Mouse (Mus musculus): ENCODE results near the gene Rsad1. TPM values are rescaled to one million over a fixed set of nuclear protein-coding genes. Genes with fewer than 3 reads are reported as not detected.

Rsad1 gene
- polyA plus RNA-seq, 1 experiment from 2014 or later: 10.4 TPM

DNA sequence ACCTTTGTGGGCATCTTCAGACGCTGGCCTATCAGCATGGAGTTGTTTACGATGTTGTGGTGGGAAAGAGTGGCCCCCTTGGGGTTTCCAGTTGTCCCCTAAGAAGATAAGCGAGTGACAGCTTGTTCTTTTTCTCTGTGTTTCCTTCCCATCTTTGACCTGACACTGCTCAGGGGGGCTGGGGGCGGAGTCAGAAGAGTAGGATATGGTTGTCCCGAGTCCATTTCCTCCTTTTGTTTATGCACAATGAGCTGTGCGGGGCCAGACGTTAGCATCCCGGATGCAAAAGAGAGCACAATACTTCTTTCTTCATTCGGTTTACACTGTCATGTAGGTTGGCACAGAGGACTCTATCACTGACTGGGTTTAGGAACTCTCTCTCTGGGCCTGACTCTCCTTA is 21.6 kb upstream of the Rsad1 start:
- Histone ChIP-seq H3K4me2 (no peak overlapping the region), H3K27me3 (replicated peaks) (peaks cover 6% of the 10 kb centered on the region), H3K9me3 (replicated peaks) (no peaks in the 10 kb centered on the region), H3K36me3 (no peaks in the 10 kb centered on the region), H3K9ac (replicated peaks) (no peak overlapping the region), H3K4me3 (replicated peaks) (no peak overlapping the region), H3K27ac (replicated peaks) (no peak overlapping the region), H3K4me1 (no peaks in the 10 kb centered on the region)
- 28% methylated on average over 9 of the region's 9 CpGs for WGBS
- ATAC-seq (ENCODE audit: low FRiP score): no peak

DNA sequence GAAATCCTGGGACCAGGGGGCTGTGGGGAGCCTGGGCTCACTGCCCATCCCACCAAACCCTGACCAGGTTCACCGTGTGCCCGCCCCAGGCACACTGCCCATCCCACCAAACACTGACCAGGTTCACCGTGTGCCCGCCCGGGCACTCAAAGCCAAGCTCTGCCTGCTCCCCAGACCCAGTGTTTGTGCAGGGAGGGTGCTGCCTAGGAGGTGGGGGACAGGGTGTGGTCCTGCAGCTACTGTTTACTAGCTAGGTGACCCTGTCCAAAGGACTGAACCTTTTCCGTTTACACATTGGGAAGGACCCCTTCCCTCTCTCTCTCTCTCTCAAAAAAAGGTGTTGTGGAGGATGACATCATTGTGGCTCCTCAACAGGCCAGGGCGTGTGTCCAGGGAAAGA is 18.3 kb upstream of the Rsad1 start:
- 96% methylated on average over 7 of the region's 7 CpGs for WGBS
- peaks cover 30% of the 10 kb centered on the region for H3K27me3 ChIP-seq (replicated peaks)
- no peak overlapping the region for H3K4me2 ChIP-seq
- no peaks in the 10 kb centered on the region for H3K36me3 ChIP-seq
- peaks cover 12% of the 10 kb centered on the region for H3K4me1 ChIP-seq
- H3K27ac ChIP-seq (replicated peaks): no peak overlapping the region
- no peak overlapping the region for H3K4me3 ChIP-seq (replicated peaks)
- ATAC-seq (ENCODE audit: low FRiP score): no peak
- H3K9me3 ChIP-seq (replicated peaks): no peaks in the 10 kb centered on the region
- H3K9ac ChIP-seq (replicated peaks): no peak overlapping the region

DNA sequence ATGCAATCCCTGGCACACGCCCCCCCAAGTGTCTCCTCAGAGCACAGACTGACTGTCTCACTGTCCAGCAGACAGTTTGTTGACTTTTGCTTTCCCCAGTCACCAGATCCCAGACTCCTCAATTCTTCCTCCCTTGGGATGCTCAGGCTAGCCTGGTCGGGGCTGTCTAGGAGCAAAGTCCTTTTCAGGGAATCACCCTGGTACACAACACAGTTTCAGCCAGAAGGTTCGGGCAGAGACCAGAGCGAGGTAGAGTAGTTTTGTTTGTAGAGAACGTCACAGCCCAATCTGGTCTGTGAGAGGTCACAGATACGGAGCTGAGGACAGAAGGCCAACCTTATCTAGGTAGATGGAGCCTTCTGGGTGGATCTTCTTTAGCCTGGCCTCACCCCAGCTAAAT is 17.5 kb upstream of the Rsad1 start:
- no peak for ATAC-seq (ENCODE audit: low FRiP score)
- Histone ChIP-seq H3K4me2 (no peak overlapping the region), H3K9me3 (replicated peaks) (no peaks in the 10 kb centered on the region), H3K27me3 (replicated peaks) (peaks cover 30% of the 10 kb centered on the region), H3K4me1 (peaks cover 12% of the 10 kb centered on the region), H3K4me3 (replicated peaks) (no peak overlapping the region), H3K27ac (replicated peaks) (no peak overlapping the region), H3K9ac (replicated peaks) (no peak overlapping the region), H3K36me3 (no peaks in the 10 kb centered on the region)
- 88% methylated on average over 6 of the region's 6 CpGs for WGBS

DNA sequence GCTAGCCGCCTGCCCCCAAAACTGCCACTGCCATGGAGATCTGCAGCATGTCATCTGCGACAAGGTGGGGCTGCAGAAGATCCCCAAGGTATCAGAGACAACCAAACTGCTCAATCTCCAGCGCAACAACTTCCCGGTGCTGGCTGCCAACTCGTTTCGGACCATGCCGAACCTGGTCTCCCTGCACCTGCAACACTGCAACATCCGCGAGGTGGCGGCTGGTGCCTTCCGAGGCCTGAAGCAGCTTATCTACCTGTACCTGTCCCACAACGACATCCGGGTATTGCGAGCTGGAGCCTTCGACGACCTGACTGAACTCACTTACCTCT is 16.1 kb upstream of the Rsad1 start:
- 17% methylated on average over 16 of the region's 16 CpGs for WGBS
- Histone ChIP-seq H3K36me3 (no peaks in the 10 kb centered on the region), H3K4me3 (replicated peaks) (peak overlapping the region; percentile 26), H3K27me3 (replicated peaks) (peaks cover 30% of the 10 kb centered on the region), H3K9me3 (replicated peaks) (no peaks in the 10 kb centered on the region), H3K9ac (replicated peaks) (0 out of 2 replicates have a peak overlapping the region, but pooled peaks have one; percentile 1), H3K4me1 (peaks cover 12% of the 10 kb centered on the region), H3K4me2 (peak overlapping the region; percentile 52), H3K27ac (replicated peaks) (no peak overlapping the region)
- no peak for ATAC-seq (ENCODE audit: low FRiP score)

- peak; percentile 31; the same call in 1 of the 2 replicates for ATAC-seq (ENCODE audit: low FRiP score)
- H3K9ac ChIP-seq (replicated peaks): 0 out of 2 replicates have a peak within 1 kb of the TSS, but pooled peaks have one; percentile 1
- 3% methylated on average over 35 of the region's 35 CpGs for WGBS
- no peaks in the 10 kb centered on the region for H3K9me3 ChIP-seq (replicated peaks)
- H3K27ac ChIP-seq (replicated peaks): no peak within 1 kb of the TSS
- no peaks in the 10 kb centered on the region for H3K36me3 ChIP-seq
- peak within 1 kb of the TSS; percentile 52 for H3K4me2 ChIP-seq
- peaks cover 12% of the 10 kb centered on the region for H3K4me1 ChIP-seq
- H3K4me3 ChIP-seq (replicated peaks): peak within 1 kb of the TSS; percentile 26
- H3K27me3 ChIP-seq (replicated peaks): peaks cover 30% of the 10 kb centered on the region
These were observed 15.5 kb upstream of the Rsad1 start, which contains the start of gene Chad for GRCm38 (mm10) chr11:94564437-94565150. TSS of gene Chad (plus strand) at chr11:94565047.

DNA sequence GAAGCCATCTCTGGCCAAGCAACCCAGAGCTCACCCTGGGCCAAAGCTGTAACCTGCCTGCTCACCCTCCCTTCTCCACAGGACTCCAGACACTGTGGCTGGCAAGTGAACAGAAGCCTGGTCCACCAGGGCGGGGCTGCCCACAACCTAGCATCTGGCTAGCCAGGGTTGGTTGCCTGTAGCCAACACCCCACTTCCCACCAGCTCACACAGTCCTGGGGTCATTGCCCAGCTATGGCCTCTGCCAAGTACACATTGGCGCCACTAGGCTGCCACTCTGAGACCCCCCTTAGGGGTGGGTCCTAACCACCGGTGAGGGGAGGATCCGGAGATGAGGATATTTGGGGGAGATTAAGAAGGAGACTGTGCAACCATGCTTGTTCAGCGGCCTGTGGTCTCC is 14.8 kb upstream of the Rsad1 start:
- peak overlapping the region; percentile 52 for H3K4me2 ChIP-seq
- H3K36me3 ChIP-seq: no peaks in the 10 kb centered on the region
- H3K27ac ChIP-seq (replicated peaks): no peak overlapping the region
- no peaks in the 10 kb centered on the region for H3K9me3 ChIP-seq (replicated peaks)
- H3K4me1 ChIP-seq: peaks cover 12% of the 10 kb centered on the region
- H3K9ac ChIP-seq (replicated peaks): no peak overlapping the region
- H3K4me3 ChIP-seq (replicated peaks): no peak overlapping the region
- peaks cover 30% of the 10 kb centered on the region for H3K27me3 ChIP-seq (replicated peaks)
- ATAC-seq (ENCODE audit: low FRiP score): no peak
- 60% methylated on average over 5 of the region's 5 CpGs for WGBS

- peaks cover 12% of the 10 kb centered on the region for H3K4me1 ChIP-seq
- no peak overlapping the region for H3K4me3 ChIP-seq (replicated peaks)
- H3K9me3 ChIP-seq (replicated peaks): no peaks in the 10 kb centered on the region
- no peak overlapping the region for H3K27ac ChIP-seq (replicated peaks)
- H3K9ac ChIP-seq (replicated peaks): no peak overlapping the region
- no peak for ATAC-seq (ENCODE audit: low FRiP score)
- 98% methylated on average over 5 of the region's 5 CpGs for WGBS
- H3K27me3 ChIP-seq (replicated peaks): peaks cover 30% of the 10 kb centered on the region
- no peak overlapping the region for H3K4me2 ChIP-seq
- H3K36me3 ChIP-seq: no peaks in the 10 kb centered on the region
These were observed 14.3 kb upstream of the Rsad1 start for GRCm38 (mm10) chr11:94563383-94563782.

GRCm38 (mm10) chr11:94558226-94558625 is 9.2 kb upstream of the Rsad1 start:
- Histone ChIP-seq H3K4me1 (no peaks in the 10 kb centered on the region), H3K27me3 (replicated peaks) (no peaks in the 10 kb centered on the region; the same call in 1 of the 2 replicates), H3K9ac (replicated peaks) (no peak overlapping the region), H3K9me3 (replicated peaks) (no peaks in the 10 kb centered on the region), H3K27ac (replicated peaks) (no peak overlapping the region), H3K4me2 (no peak overlapping the region), H3K4me3 (replicated peaks) (no peak overlapping the region), H3K36me3 (no peaks in the 10 kb centered on the region)
- WGBS: 67% methylated on average over 3 of the region's 3 CpGs
- no peak for ATAC-seq (ENCODE audit: low FRiP score)

DNA sequence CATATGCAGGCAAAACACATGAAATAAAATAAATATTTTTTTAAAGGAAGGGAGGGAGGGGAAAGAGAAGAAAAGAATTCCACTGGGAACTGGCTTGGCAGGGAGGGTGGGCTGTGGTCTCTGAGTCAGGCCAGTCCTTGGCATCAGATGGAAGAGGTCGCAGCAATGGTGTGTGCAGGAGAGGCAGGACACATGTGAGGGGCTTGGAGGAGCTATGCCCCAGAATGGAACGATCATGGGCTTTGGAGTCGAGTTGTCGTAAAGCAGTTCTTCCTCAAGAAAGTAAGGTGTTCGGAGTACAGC is 1.3 kb upstream of the Rsad1 start:
- WGBS: 93% methylated on average over 5 of the region's 5 CpGs
- Histone ChIP-seq H3K27me3 (replicated peaks) (no peaks in the 10 kb centered on the region), H3K4me2 (no peak overlapping the region), H3K4me1 (peaks cover 11% of the 10 kb centered on the region), H3K9me3 (replicated peaks) (no peaks in the 10 kb centered on the region), H3K9ac (replicated peaks) (no peak overlapping the region), H3K27ac (replicated peaks) (no peak overlapping the region), H3K36me3 (no peaks in the 10 kb centered on the region), H3K4me3 (replicated peaks) (no peak overlapping the region)
- no peak for ATAC-seq (ENCODE audit: low FRiP score)

GRCm38 (mm10) chr11:94549691-94550441 is 811 bp upstream of the Rsad1 start:
- H3K27me3 ChIP-seq (replicated peaks): no peaks in the 10 kb centered on the region
- peak overlapping the region; percentile 94 for H3K27ac ChIP-seq (replicated peaks)

GRCm38 (mm10) chr11:94548041-94548784 is 842 bp downstream of the Rsad1 start:
- Histone ChIP-seq H3K4me2 (peak overlapping the region; percentile 95), H3K4me3 (replicated peaks) (peak overlapping the region; percentile 68), H3K27ac (replicated peaks) (peak overlapping the region; percentile 94), H3K9me3 (replicated peaks) (no peaks in the 10 kb centered on the region), H3K27me3 (replicated peaks) (no peaks in the 10 kb centered on the region), H3K36me3 (0 out of 2 replicates have a peak, but pooled peaks cover 3% of the 10 kb centered on the region), H3K9ac (replicated peaks) (peak overlapping the region; percentile 59), H3K4me1 (peaks cover 24% of the 10 kb centered on the region)
- WGBS: 9% methylated on average over 24 of the region's 24 CpGs
- ATAC-seq (ENCODE audit: low FRiP score): peak; percentile 67

More at GRCm38 (mm10) chr11:94549691-94550441, 811 bp upstream of the Rsad1 start:
- Histone ChIP-seq H3K9me3 (replicated peaks) (no peaks in the 10 kb centered on the region), H3K36me3 (no peaks in the 10 kb centered on the region), H3K4me3 (replicated peaks) (no peak overlapping the region), H3K4me1 (peaks cover 12% of the 10 kb centered on the region), H3K4me2 (no peak overlapping the region), H3K9ac (replicated peaks) (no peak overlapping the region)
- ATAC-seq (ENCODE audit: low FRiP score): no peak
- 78% methylated on average over 10 of the region's 10 CpGs for WGBS
